Comparison of ENCODE assay signal across 9 mouse cellular contexts in genomic region chr7:97447050-97447531, GRCm38 (mm10). TPM values are rescaled to one million over a fixed set of nuclear protein-coding genes. Genes with fewer than 3 reads are reported as not detected.
DNase-seq lines count a peak whose midpoint lies in the region; ATAC-seq and TF ChIP-seq lines count a peak whose summit lies in the region.
"Had no signal": no experiment of that assay in that cellular context is flagged by ENCODE, and none has a peak within 500 bp of the region (broad histone marks: within the 10 kb centered on the region; RNA-seq: fewer than 3 reads in every experiment).

No protein-coding gene starts in this region.

- TF ChIP-seq CTCF in testis, adult 2 months (IDR thresholded peaks at IDR 0.05; ENCODE audit: control insufficient read depth, insufficient read depth, insufficient replicate concordance, low read depth, low read length), result no peak

- no peak for TF ChIP-seq POLR2A in testis, adult 2 months (IDR thresholded peaks at IDR 0.05; ENCODE audit: control insufficient read depth, low read depth, low read length)

- H3K36me3 ChIP-seq in testis, adult 2 months (ENCODE audit: control insufficient read depth, insufficient read depth, low read length), result no peaks in the 10 kb centered on the region
- H3K36me3 ChIP-seq in kidney, embryonic 15.5 days, result no peaks in the 10 kb centered on the region
- H3K36me3 ChIP-seq in midbrain, embryonic 16.5 days (ENCODE audit: control insufficient read depth, insufficient read depth, low read length), result no peaks in the 10 kb centered on the region

- WGBS in kidney, embryonic 15.5 days, result 56% methylated on average over 6 of the region's 6 CpGs
- 44% methylated on average over 6 of the region's 6 CpGs for WGBS in midbrain, embryonic 16.5 days

- intact Hi-C loops in gastrocnemius, postnatal 36 days (cut with DNase I), result no loop called here

- H3K4me1 ChIP-seq in testis, adult 2 months (ENCODE audit: control insufficient read depth, insufficient read depth, low read length), result no peaks in the 10 kb centered on the region; the same call in 1 of the 2 replicates
- H3K4me1 ChIP-seq in kidney, embryonic 15.5 days, result peaks cover 13% of the 10 kb centered on the region
- no peaks in the 10 kb centered on the region for H3K4me1 ChIP-seq in midbrain, embryonic 16.5 days (ENCODE audit: control insufficient read depth, insufficient read depth, low read length)

- H3K4me3 ChIP-seq in testis, adult 2 months (ENCODE audit: control insufficient read depth, low read depth, low read length), result no peak overlapping the region
- no peak overlapping the region for H3K4me3 ChIP-seq in kidney, embryonic 15.5 days (replicated peaks)
- no peak overlapping the region for H3K4me3 ChIP-seq in midbrain, embryonic 16.5 days (ENCODE audit: low read depth, low read length)

- ATAC-seq in kidney, embryonic 15.5 days (replicated peaks; ENCODE audit: low FRiP score), result no peak
- peak; percentile 74 for ATAC-seq in midbrain, embryonic 16.5 days

- H3K27me3 ChIP-seq in testis, adult 2 months (ENCODE audit: control insufficient read depth, insufficient read depth, low read length), result no peaks in the 10 kb centered on the region
- no peaks in the 10 kb centered on the region for H3K27me3 ChIP-seq in kidney, embryonic 15.5 days
- no peaks in the 10 kb centered on the region for H3K27me3 ChIP-seq in midbrain, embryonic 16.5 days (ENCODE audit: control insufficient read depth, insufficient read depth, low read depth, low read length)

- H3K4me2 ChIP-seq in kidney, embryonic 15.5 days, result no peak overlapping the region
- no peak overlapping the region for H3K4me2 ChIP-seq in midbrain, embryonic 16.5 days (ENCODE audit: low read length)

- H3K9me3 ChIP-seq in kidney, embryonic 15.5 days (replicated peaks), result no peaks in the 10 kb centered on the region
- peaks cover 5% of the 10 kb centered on the region; the same call in 1 of the 2 replicates for H3K9me3 ChIP-seq in midbrain, embryonic 16.5 days (replicated peaks; ENCODE audit: control insufficient read depth, low read length, poor library complexity, severe bottlenecking)

- peak; percentile 32 for DNase-seq in adrenal gland, postnatal 14 days
- no peak for DNase-seq in adrenal gland, postnatal 25 days
- DNase-seq in testis, postnatal 10 days (ENCODE audit: low spot score), result no peak
- no peak for DNase-seq in gastrocnemius, postnatal 10 days
- DNase-seq in gastrocnemius, postnatal 36 days, result no peak

- H3K27ac ChIP-seq in testis, adult 2 months (ENCODE audit: control insufficient read depth, insufficient read depth, low read depth, low read length), result peak overlapping the region; percentile 68
- peak overlapping the region; percentile 48; the same call in 1 of the 2 replicates for H3K27ac ChIP-seq in kidney, embryonic 15.5 days
- H3K27ac ChIP-seq in midbrain, embryonic 16.5 days (ENCODE audit: low read length), result peak overlapping the region; percentile 81
- H3K27ac ChIP-seq: macrophage had no signal

- 0 out of 2 replicates have a peak overlapping the region, but pooled peaks have one; percentile 14 for H3K9ac ChIP-seq in kidney, embryonic 15.5 days
- H3K9ac ChIP-seq in midbrain, embryonic 16.5 days (ENCODE audit: low read depth, low read length), result no peak overlapping the region

RNA-seq across cellular contexts. Expression of gene Kctd14, which starts 4.0 kb away (rescaled TPM):
- 1.7 and 2.8 TPM in 2 replicates for total RNA-seq in adrenal gland, postnatal 14 days (2021)
- 1.7 TPM in 2 replicates for total RNA-seq in adrenal gland, postnatal 25 days (2021)
- 8.8 and 12.2 TPM in 2 replicates for polyA plus RNA-seq in testis, adult 2 months (2012; rRNA removed)
- polyA plus RNA-seq in kidney, embryonic 15.5 days (2015; fragmentation: Nextera tagmentation; extraction: Ambion mirVana), result 2.0 and 2.3 TPM in 2 replicates
- 1.2 and 1.6 TPM in 2 replicates for polyA plus RNA-seq in midbrain, embryonic 16.5 days (2015; fragmentation: Nextera tagmentation; extraction: Ambion mirVana)
- 1 to 10 TPM in 1 of 2 experiments, under 1 TPM in 1; 0.54 to 1.3 TPM for total RNA-seq in gastrocnemius, postnatal 10 days (2021)
- total RNA-seq in gastrocnemius, postnatal 36 days (2021), result not detected

RNA-seq across cellular contexts. Expression of gene Thrsp, which starts 29.6 kb away (rescaled TPM):
- total RNA-seq in adrenal gland, postnatal 14 days (2021), result 655 and 670 TPM in 2 replicates
- total RNA-seq in adrenal gland, postnatal 25 days (2021), result 584 and 613 TPM in 2 replicates
- 3.6 and 4.1 TPM in 2 replicates for polyA plus RNA-seq in testis, adult 2 months (2012; rRNA removed)
- 0.72 and 1.0 TPM in 2 replicates for polyA plus RNA-seq in kidney, embryonic 15.5 days (2015; fragmentation: Nextera tagmentation; extraction: Ambion mirVana)
- polyA plus RNA-seq in midbrain, embryonic 16.5 days (2015; fragmentation: Nextera tagmentation; extraction: Ambion mirVana), result 1.7 and 2.3 TPM in 2 replicates
- 10 to 100 TPM; 32.6 to 44.3 TPM for total RNA-seq in gastrocnemius, postnatal 10 days (2021)
- total RNA-seq in gastrocnemius, postnatal 36 days (2021), result 10 to 100 TPM; 15.4 to 23.9 TPM
- polyA plus RNA-seq: macrophage had no signal

RNA-seq across cellular contexts. Expression of gene Ints4, which starts 33.7 kb away (rescaled TPM):
- 52.2 and 53.5 TPM in 2 replicates for total RNA-seq in adrenal gland, postnatal 14 days (2021)
- 64.7 and 65.3 TPM in 2 replicates for total RNA-seq in adrenal gland, postnatal 25 days (2021)
- polyA plus RNA-seq in testis, adult 2 months (2012; rRNA removed), result 69.6 and 78.9 TPM in 2 replicates
- 50.2 and 53.5 TPM in 2 replicates for polyA plus RNA-seq in kidney, embryonic 15.5 days (2015; fragmentation: Nextera tagmentation; extraction: Ambion mirVana)
- 35.5 and 36.5 TPM in 2 replicates for polyA plus RNA-seq in midbrain, embryonic 16.5 days (2015; fragmentation: Nextera tagmentation; extraction: Ambion mirVana)
- 10 to 100 TPM; 27.2 to 27.3 TPM for total RNA-seq in gastrocnemius, postnatal 10 days (2021)
- 10 to 100 TPM; 21.6 to 23.2 TPM for total RNA-seq in gastrocnemius, postnatal 36 days (2021)

RNA-seq across cellular contexts. Expression of gene Ndufc2, which starts 47.3 kb away (rescaled TPM):
- 443 and 493 TPM in 2 replicates for total RNA-seq in adrenal gland, postnatal 14 days (2021)
- total RNA-seq in adrenal gland, postnatal 25 days (2021), result 221 and 290 TPM in 2 replicates
- polyA plus RNA-seq in testis, adult 2 months (2012; rRNA removed), result 46.2 and 81.2 TPM in 2 replicates
- 359 and 418 TPM in 2 replicates for polyA plus RNA-seq in kidney, embryonic 15.5 days (2015; fragmentation: Nextera tagmentation; extraction: Ambion mirVana)
- polyA plus RNA-seq in midbrain, embryonic 16.5 days (2015; fragmentation: Nextera tagmentation; extraction: Ambion mirVana), result 426 and 456 TPM in 2 replicates
- total RNA-seq in gastrocnemius, postnatal 10 days (2021), result 100 to 1,000 TPM; 280 to 319 TPM
- 100 to 1,000 TPM; 297 to 299 TPM for total RNA-seq in gastrocnemius, postnatal 36 days (2021)

Comparison
In these comparisons a context has a peak if more than half of its experiments do, and no peak if none do; other contexts are left out.
1. RNA of gene Thrsp, which starts 29.6 kb away (total RNA-seq): 655 to 670 TPM in adrenal gland, postnatal 14 days and 584 to 613 TPM in adrenal gland, postnatal 25 days; 32.6 to 44.3 TPM in gastrocnemius, postnatal 10 days and 15.4 to 23.9 TPM in gastrocnemius, postnatal 36 days; every median in the first group is over 10 times any median in the second.
2. Peak in every context shown above with its lines, with median percentiles within 50 percentile points of each other: H3K27ac ChIP-seq.